In genomic region chr12:84185547-84185946, GRCm38 (mm10) we compare ENCODE assay signal across 16 mouse cellular contexts. TPM values are rescaled to one million over a fixed set of nuclear protein-coding genes. Genes with fewer than 3 reads are reported as not detected.
DNase-seq lines count a peak whose midpoint lies in the region; ATAC-seq and TF ChIP-seq lines count a peak whose summit lies in the region.
"Had no signal": no experiment of that assay in that cellular context is flagged by ENCODE, and none has a peak within 500 bp of the region (broad histone marks: within the 10 kb centered on the region; RNA-seq: fewer than 3 reads in every experiment).

No protein-coding gene starts in this region.

- H3K4me2 ChIP-seq in forebrain, embryonic 12.5 days: no peak overlapping the region
- no peak overlapping the region for H3K4me2 ChIP-seq in forebrain, embryonic 11.5 days (ENCODE audit: low read depth, low read length, severe bottlenecking)
- H3K4me2 ChIP-seq in liver, embryonic 13.5 days: no peak overlapping the region
- H3K4me2 ChIP-seq: hindbrain, embryonic 13.5 days; stomach, embryonic 15.5 days had no signal

- H3K36me3 ChIP-seq in forebrain, embryonic 12.5 days (replicated peaks): peaks cover 8% of the 10 kb centered on the region
- H3K36me3 ChIP-seq in forebrain, embryonic 11.5 days (ENCODE audit: control insufficient read depth, insufficient read depth, low read length): no peaks in the 10 kb centered on the region
- H3K36me3 ChIP-seq in kidney, adult 2 months (ENCODE audit: control insufficient read depth, insufficient read depth, low read length): no peaks in the 10 kb centered on the region
- H3K36me3 ChIP-seq in liver, embryonic 13.5 days: peaks cover 61% of the 10 kb centered on the region
- H3K36me3 ChIP-seq in small intestine, adult 2 months (ENCODE audit: control insufficient read depth, insufficient read depth, low read length): peaks cover 6% of the 10 kb centered on the region; the same call in 1 of the 2 replicates
- H3K36me3 ChIP-seq: hindbrain, embryonic 13.5 days had no signal

- peaks cover 62% of the 10 kb centered on the region for H3K4me1 ChIP-seq in forebrain, embryonic 12.5 days
- peaks cover 4% of the 10 kb centered on the region; the same call in 1 of the 2 replicates for H3K4me1 ChIP-seq in forebrain, embryonic 11.5 days (replicated peaks; ENCODE audit: control insufficient read depth, insufficient read depth, low read length)
- peaks cover 69% of the 10 kb centered on the region for H3K4me1 ChIP-seq in kidney, adult 2 months (ENCODE audit: control insufficient read depth, insufficient read depth, low read length)
- peaks cover 92% of the 10 kb centered on the region for H3K4me1 ChIP-seq in liver, embryonic 13.5 days (replicated peaks)
- H3K4me1 ChIP-seq in small intestine, adult 2 months (ENCODE audit: control insufficient read depth, insufficient read depth, insufficient read length, low read length): peaks cover 69% of the 10 kb centered on the region

- no peak for ATAC-seq in forebrain, embryonic 12.5 days (ENCODE audit: low FRiP score)
- no peak for ATAC-seq in forebrain, embryonic 11.5 days (replicated peaks; ENCODE audit: low FRiP score)
- ATAC-seq in liver, embryonic 13.5 days (ENCODE audit: low read depth): no peak
- ATAC-seq: activated CD4-positive, CD25-positive, alpha-beta regulatory T cell, adult 4 months; forebrain, embryonic 16.5 days had no signal

- H3K27me3 ChIP-seq in forebrain, embryonic 12.5 days: no peaks in the 10 kb centered on the region
- no peaks in the 10 kb centered on the region for H3K27me3 ChIP-seq in forebrain, embryonic 11.5 days (ENCODE audit: control insufficient read depth, insufficient read depth, low read length)
- H3K27me3 ChIP-seq in kidney, adult 2 months (replicated peaks; ENCODE audit: control insufficient read depth, insufficient read depth, low read length): no peaks in the 10 kb centered on the region
- H3K27me3 ChIP-seq in liver, embryonic 13.5 days: no peaks in the 10 kb centered on the region
- no peaks in the 10 kb centered on the region for H3K27me3 ChIP-seq in small intestine, adult 2 months (ENCODE audit: control insufficient read depth, insufficient read depth, low read length)
- H3K27me3 ChIP-seq: hindbrain, embryonic 13.5 days; stomach, embryonic 15.5 days had no signal

- no peak overlapping the region for H3K4me3 ChIP-seq in forebrain, embryonic 12.5 days (replicated peaks)
- H3K4me3 ChIP-seq in forebrain, embryonic 11.5 days (ENCODE audit: low read depth, low read length): no peak overlapping the region
- H3K4me3 ChIP-seq in kidney, adult 2 months (ENCODE audit: insufficient read depth, low read depth, low read length): no peak overlapping the region
- H3K4me3 ChIP-seq in liver, embryonic 13.5 days (replicated peaks): no peak overlapping the region
- H3K4me3 ChIP-seq in small intestine, adult 2 months (ENCODE audit: low read depth, low read length): no peak overlapping the region
- H3K4me3 ChIP-seq: hindbrain, embryonic 13.5 days; stomach, embryonic 15.5 days had no signal

- no peak overlapping the region for H3K9ac ChIP-seq in forebrain, embryonic 12.5 days
- no peak overlapping the region for H3K9ac ChIP-seq in forebrain, embryonic 11.5 days (ENCODE audit: low read length)
- no peak overlapping the region for H3K9ac ChIP-seq in liver, embryonic 13.5 days
- H3K9ac ChIP-seq: hindbrain, embryonic 13.5 days; stomach, embryonic 15.5 days had no signal

- no peak for TF ChIP-seq POLR2A in kidney, adult 2 months (IDR thresholded peaks at IDR 0.05; ENCODE audit: low read depth, low read length)
- TF ChIP-seq POLR2A in small intestine, adult 2 months (IDR thresholded peaks at IDR 0.05; ENCODE audit: low read depth, low read length): no peak

- TF ChIP-seq CTCF in kidney, adult 2 months (conservative IDR thresholded peaks at IDR 0.05; ENCODE audit: insufficient read depth, insufficient read length, low read depth, low read length): no peak
- TF ChIP-seq CTCF in small intestine, adult 2 months (IDR thresholded peaks at IDR 0.05; ENCODE audit: extremely low read depth, insufficient read length, insufficient replicate concordance, low read depth, low read length): no peak

- no peak for DNase-seq in forebrain, embryonic 11.5 days (ENCODE audit: low spot score)
- DNase-seq in kidney, adult 2 months: peak; percentile 81
- no peak for DNase-seq in kidney, postnatal 4 days
- DNase-seq in liver, embryonic 13.5 days: no peak
- DNase-seq in liver: no peak
- no peak for DNase-seq in T-cell, adult 2 months (ENCODE audit: low spot score)
- DNase-seq: adrenal gland, postnatal 14 days; B cell, adult 2 months; lung, postnatal 10 days; thymus, postnatal 14 days had no signal

- WGBS in forebrain, embryonic 12.5 days: 67% methylated on average over 6 of the region's 6 CpGs
- 77% methylated on average over 6 of the region's 6 CpGs for WGBS in forebrain, embryonic 11.5 days
- WGBS in kidney, adult 2 months: 52% methylated on average over 6 of the region's 6 CpGs
- 79% methylated on average over 6 of the region's 6 CpGs for WGBS in liver, embryonic 13.5 days (ENCODE audit: insufficient replicate concordance)
- 26% methylated on average over 6 of the region's 6 CpGs for WGBS in small intestine, adult 2 months

- H3K9me3 ChIP-seq in forebrain, embryonic 12.5 days: no peaks in the 10 kb centered on the region
- H3K9me3 ChIP-seq in forebrain, embryonic 11.5 days (ENCODE audit: control insufficient read depth, low read length): no peaks in the 10 kb centered on the region; the same call in 1 of the 2 replicates
- H3K9me3 ChIP-seq in liver, embryonic 13.5 days (replicated peaks): no peaks in the 10 kb centered on the region
- H3K9me3 ChIP-seq: hindbrain, embryonic 13.5 days; stomach, embryonic 15.5 days had no signal

- peak overlapping the region; percentile 59 for H3K27ac ChIP-seq in forebrain, embryonic 12.5 days
- H3K27ac ChIP-seq in forebrain, embryonic 11.5 days (ENCODE audit: low read depth, low read length): no peak overlapping the region
- no peak overlapping the region for H3K27ac ChIP-seq in kidney, adult 2 months (ENCODE audit: insufficient read depth, low read depth, low read length)
- 0 out of 2 replicates have a peak overlapping the region, but pooled peaks have one; percentile 24 for H3K27ac ChIP-seq in liver, embryonic 13.5 days
- peak overlapping the region; percentile 22 for H3K27ac ChIP-seq in small intestine, adult 2 months (ENCODE audit: insufficient read depth, low read depth, low read length)

RNA-seq across cellular contexts. Expression of gene Elmsan1, which starts 33.1 kb away (rescaled TPM):
- polyA plus RNA-seq in forebrain, embryonic 12.5 days (2016; fragmentation: Nextera tagmentation; extraction: Ambion mirVana): 6.8 and 7.8 TPM in 2 replicates
- polyA plus RNA-seq in forebrain, embryonic 11.5 days (2014; fragmentation: Nextera tagmentation; extraction: Ambion mirVana): 7.6 and 9.6 TPM in 2 replicates
- polyA plus RNA-seq in kidney, adult 2 months (2012; rRNA removed): 6.7 and 7.4 TPM in 2 replicates
- 3.7 and 4.4 TPM in 2 replicates for polyA plus RNA-seq in liver, embryonic 13.5 days (2015; fragmentation: Nextera tagmentation; extraction: Ambion mirVana)
- 8.9 and 25.9 TPM in 2 replicates for polyA plus RNA-seq in small intestine, adult 2 months (2012; rRNA removed)

RNA-seq across cellular contexts. Expression of gene Pnma1, which starts 37.3 kb away (rescaled TPM):
- polyA plus RNA-seq in forebrain, embryonic 12.5 days (2016; fragmentation: Nextera tagmentation; extraction: Ambion mirVana): 2.8 and 3.4 TPM in 2 replicates
- polyA plus RNA-seq in forebrain, embryonic 11.5 days (2014; fragmentation: Nextera tagmentation; extraction: Ambion mirVana): 1.9 and 2.8 TPM in 2 replicates
- 0.05 TPM in 1 of 2 replicates, not detected in the other for polyA plus RNA-seq in kidney, adult 2 months (2012; rRNA removed)
- 0.14 TPM in 1 of 2 replicates, not detected in the other for polyA plus RNA-seq in liver, embryonic 13.5 days (2015; fragmentation: Nextera tagmentation; extraction: Ambion mirVana)
- 0.10 and 0.33 TPM in 2 replicates for polyA plus RNA-seq in small intestine, adult 2 months (2012; rRNA removed)
- polyA plus RNA-seq: activated CD4-positive, CD25-positive, alpha-beta regulatory T cell, adult 4 months had no signal

Comparison
In these comparisons a context has a peak if more than half of its experiments do, and no peak if none do; other contexts are left out.
1. H3K27ac ChIP-seq: peak in forebrain, embryonic 12.5 days (single experiment), liver, embryonic 13.5 days (single experiment) and small intestine, adult 2 months (single experiment); none in forebrain, embryonic 11.5 days (single experiment) and kidney, adult 2 months (single experiment).